Mouse (Mus musculus) forebrain, postnatal 0 days (tissue): ENCODE results near the gene Nxpe2. TPM values are rescaled to one million over a fixed set of nuclear protein-coding genes. Genes with fewer than 3 reads are reported as not detected.
A peak's percentile ranks its signal among the peaks of the same experiment; 100 is the strongest.

ENCODE experiments used
- ATAC-seq: fragments of 200-750 bp; cut with Nextera tagmentation; 2 replicates; pipeline ENCODE4 v1.8.0; 2017; ENCODE audit warnings: mild to moderate bottlenecking, moderate library complexity
- DNase-seq: peaks from one replicate; pipeline ENCODE4 v3.0.0-alpha.2; 2015
- H3K27ac ChIP-seq: fragments of 300-500 bp; sonication (generic); 2 replicates; pipeline ENCODE4 v1.5.1; 2014; ENCODE audit warnings: low read depth, mild to moderate bottlenecking, antibody characterized with exemption, low read length, moderate library complexity, mixed read lengths
- H3K27me3 ChIP-seq: fragments of 300-500 bp; sonication (generic); 2 replicates; pipeline ENCODE4 v1.6.1; 2014; ENCODE audit warnings: mild to moderate bottlenecking, low read length, mixed read lengths; ENCODE audit not compliant: insufficient read depth
- H3K36me3 ChIP-seq: fragments of 300-500 bp; sonication (generic); 2 replicates; pipeline ENCODE4 v1.6.1; 2014; ENCODE audit warnings: mild to moderate bottlenecking, moderate library complexity; ENCODE audit not compliant: insufficient read depth
- H3K4me1 ChIP-seq: fragments of 300-500 bp; sonication (generic); 2 replicates; pipeline ENCODE4 v1.6.1; 2014; ENCODE audit warnings: antibody characterized with exemption; ENCODE audit not compliant: insufficient read depth
- H3K4me2 ChIP-seq: fragments of 300-500 bp; sonication (generic); 2 replicates; pipeline ENCODE4 v1.6.1; 2014; ENCODE audit warnings: low read depth, mild to moderate bottlenecking, moderate library complexity
- H3K4me3 ChIP-seq: fragments of 300-500 bp; sonication (generic); 2 replicates; pipeline ENCODE4 v1.5.1; 2014; ENCODE audit warnings: low read depth, low read length, mixed read lengths
- H3K9ac ChIP-seq: fragments of 300-500 bp; sonication (generic); 2 replicates; pipeline ENCODE4 v1.6.1; 2014; ENCODE audit warnings: mild to moderate bottlenecking
- H3K9me3 ChIP-seq: fragments of 300-500 bp; sonication (generic); 2 replicates; pipeline ENCODE4 v1.6.1; 2016; ENCODE audit warnings: low read length
- CTCF ChIP-seq: sonication (generic); IDR thresholded peaks from 2 replicates; pipeline ENCODE4 v1.5.1; 2016; ENCODE audit warnings: antibody characterized with exemption, control low read depth, low read depth
- WGBS: fragments of 180-500 bp; shearing (Covaris S2); extraction: QIAGEN DNeasy Blood & Tissue Kit; methylation state at CpG from one replicate; pipeline ENCODE4 v1.1.7; 2014; 5-methylcytosine and 5-hydroxymethylcytosine counted together
- polyA plus RNA-seq: library from polyadenylated mRNA; unstranded; fragments of >200 nt; fragmentation: Nextera tagmentation; extraction: Ambion mirVana; gene quantifications from 2 replicates; pipeline ENCODE4 v1.2.1, GENCODE M21; 2015
- total RNA-seq: library from RNA; depleted of rRNA; stranded (reverse); fragments of >200 nt; gene quantifications from 2 replicates; pipeline ENCODE4 v1.2.3, GENCODE M21; 2014; rRNA removed

The Nxpe2 gene
- total RNA-seq (not detected in 2 replicates), polyA plus RNA-seq (0.08 and 0.38 TPM in 2 replicates)

DNA sequence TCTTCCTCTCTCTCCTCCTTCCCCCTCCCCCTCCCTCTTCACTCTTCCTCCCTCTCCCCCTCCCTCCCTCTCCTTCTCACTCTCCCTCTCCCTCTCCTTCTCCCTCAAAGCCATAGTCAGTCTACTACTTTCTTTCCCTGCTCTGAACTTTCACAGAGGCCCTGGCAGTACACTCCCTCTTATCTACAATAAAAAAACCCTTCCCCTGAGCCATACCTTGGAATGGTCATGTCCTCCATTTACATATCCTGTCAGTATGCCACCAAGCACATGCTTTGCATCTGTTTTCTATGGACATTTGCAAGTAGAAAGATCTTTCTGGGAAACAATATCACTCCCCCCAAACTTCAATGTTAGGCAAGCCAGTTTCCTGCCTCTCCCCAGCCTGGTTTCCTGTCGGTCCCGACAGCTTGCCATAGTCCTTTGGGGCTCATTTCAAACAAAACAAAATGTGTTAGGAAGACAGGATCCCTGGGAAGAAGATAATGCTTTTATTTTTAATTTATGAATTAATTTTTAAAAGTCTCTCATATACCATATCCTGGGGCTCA is at the start of gene Nxpe2:
Nxpe2 (minus strand) TSS at position 307 of the 551 bp plus-strand sequence.
- Histone ChIP-seq H3K4me1 (no peaks in the 10 kb centered on the region), H3K27ac (no peak within 1 kb of the TSS), H3K27me3 (no peaks in the 10 kb centered on the region), H3K36me3 (no peaks in the 10 kb centered on the region), H3K4me2 (no peak within 1 kb of the TSS), H3K4me3 (no peak within 1 kb of the TSS), H3K9me3 (no peaks in the 10 kb centered on the region), H3K9ac (no peak within 1 kb of the TSS)
- DNase-seq, result no peak
- WGBS, result 63% methylated on average over 2 of the region's 2 CpGs
- ATAC-seq, result no peak
- TF ChIP-seq CTCF, result no peak

DNA sequence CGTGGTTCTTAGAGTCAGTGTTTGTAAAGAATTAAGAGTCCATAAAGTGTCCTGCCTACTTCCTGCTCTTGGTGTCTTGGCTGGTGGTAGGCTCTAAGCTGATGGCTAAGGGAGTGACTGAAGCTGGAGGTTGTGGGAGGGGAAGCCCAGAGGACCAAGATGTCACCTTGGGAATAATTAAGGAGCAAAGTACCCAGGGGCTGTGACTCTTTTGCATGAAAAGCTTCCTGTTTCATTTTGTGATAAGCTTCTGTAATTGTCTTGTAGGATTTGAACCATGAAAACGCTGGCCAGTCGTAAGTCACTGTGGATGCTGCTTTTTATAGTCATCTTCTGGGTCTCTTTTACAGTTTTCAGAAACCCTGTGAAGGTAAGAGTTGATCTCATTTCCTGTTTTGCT is 36.7 kb upstream of the Nxpe2 start:
- no peaks in the 10 kb centered on the region for H3K9me3 ChIP-seq
- DNase-seq, result no peak
- H3K27ac ChIP-seq, result no peak overlapping the region
- no peak for TF ChIP-seq CTCF
- no peak overlapping the region for H3K9ac ChIP-seq
- WGBS, result 76% methylated on average over 3 of the region's 3 CpGs
- no peak overlapping the region for H3K4me3 ChIP-seq
- no peaks in the 10 kb centered on the region for H3K27me3 ChIP-seq
- ATAC-seq, result no peak
- no peaks in the 10 kb centered on the region for H3K36me3 ChIP-seq
- no peaks in the 10 kb centered on the region for H3K4me1 ChIP-seq
- no peak overlapping the region for H3K4me2 ChIP-seq

DNA sequence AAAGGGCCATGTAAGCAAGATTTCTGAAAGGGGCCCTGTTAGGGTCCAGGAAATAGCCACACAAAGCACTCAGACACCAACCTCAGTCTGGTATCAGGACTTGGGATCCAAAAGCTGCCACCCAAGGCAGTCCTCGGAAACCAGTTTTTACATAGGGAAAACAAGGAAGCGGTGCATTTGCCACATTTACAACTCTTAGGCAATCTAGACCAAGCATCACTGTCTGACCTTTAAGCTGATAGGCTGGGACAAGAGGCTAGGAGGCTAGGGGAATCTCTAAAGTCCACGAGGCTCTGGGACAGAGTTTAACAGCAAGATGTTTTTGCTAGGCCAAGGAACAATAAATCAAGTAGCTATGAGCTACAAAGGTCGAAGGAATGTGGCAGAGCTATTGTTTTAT is 35.2 kb upstream of the Nxpe2 start:
- WGBS, result 86% methylated on average over 4 of the region's 4 CpGs
- Histone ChIP-seq H3K4me3 (no peak overlapping the region), H3K9me3 (no peaks in the 10 kb centered on the region), H3K27ac (no peak overlapping the region), H3K27me3 (no peaks in the 10 kb centered on the region), H3K9ac (no peak overlapping the region), H3K4me2 (no peak overlapping the region), H3K36me3 (no peaks in the 10 kb centered on the region), H3K4me1 (no peaks in the 10 kb centered on the region)
- no peak for TF ChIP-seq CTCF
- DNase-seq (no peak), ATAC-seq (no peak)

DNA sequence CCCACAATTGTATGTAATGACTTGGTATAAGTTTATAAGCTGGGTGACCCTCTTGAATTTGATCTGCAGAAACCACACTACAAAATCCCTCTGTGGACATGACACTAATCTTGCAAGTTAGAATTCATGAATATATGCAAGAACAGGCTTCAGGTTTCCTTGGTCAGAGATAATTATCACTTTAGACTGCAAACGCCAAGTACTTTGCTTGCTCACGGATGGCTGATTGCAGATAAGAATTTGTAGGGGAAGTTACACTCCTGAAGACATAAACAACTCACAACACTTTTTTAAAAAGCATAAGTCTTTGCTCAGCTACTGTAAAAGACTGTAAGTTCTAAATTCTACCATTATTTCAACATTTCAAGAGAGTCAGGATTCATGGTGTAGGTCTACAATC is 21.1 kb upstream of the Nxpe2 start:
- ATAC-seq (no peak), DNase-seq (no peak)
- H3K4me1 ChIP-seq, result no peaks in the 10 kb centered on the region
- no peak overlapping the region for H3K27ac ChIP-seq
- no peaks in the 10 kb centered on the region for H3K9me3 ChIP-seq
- TF ChIP-seq CTCF, result no peak
- WGBS, result 75% methylated on average over 2 of the region's 2 CpGs
- no peaks in the 10 kb centered on the region for H3K27me3 ChIP-seq
- H3K9ac ChIP-seq, result no peak overlapping the region
- H3K4me2 ChIP-seq, result no peak overlapping the region
- H3K4me3 ChIP-seq, result no peak overlapping the region
- no peaks in the 10 kb centered on the region for H3K36me3 ChIP-seq

DNA sequence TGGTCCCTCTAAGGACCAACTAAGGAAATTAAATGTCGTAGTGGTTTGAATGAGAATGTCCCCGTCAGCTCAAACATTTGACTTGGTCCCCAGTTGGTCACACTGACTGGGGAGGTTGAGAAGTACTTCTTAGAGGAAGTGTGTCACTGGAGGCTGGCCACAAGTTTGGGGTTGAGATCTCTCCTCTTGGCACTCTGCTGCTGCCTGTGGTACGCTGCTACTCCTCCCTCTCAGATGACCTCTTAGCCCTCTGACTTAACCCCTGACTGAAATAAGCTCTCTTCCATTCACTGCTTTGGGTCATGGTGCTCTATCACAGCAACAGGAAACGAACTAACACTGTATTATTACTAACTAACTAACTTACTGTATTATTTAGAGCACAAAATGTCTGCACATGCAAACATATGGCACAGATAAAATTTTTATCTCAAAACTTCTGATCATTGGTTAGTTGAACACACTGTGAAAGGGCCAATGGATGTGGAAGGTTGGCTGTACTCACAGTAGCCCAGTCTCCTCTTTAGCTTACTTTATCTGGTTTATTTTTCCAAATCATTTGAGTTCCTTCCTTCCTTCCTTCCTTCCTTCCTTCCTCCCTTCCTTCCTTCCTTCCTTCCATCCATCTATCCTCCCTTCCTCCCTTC is 20.1 kb upstream of the Nxpe2 start:
- WGBS, result 82% methylated on average over 4 of the region's 4 CpGs
- no peak overlapping the region for H3K4me2 ChIP-seq
- ATAC-seq, result no peak
- H3K9ac ChIP-seq, result no peak overlapping the region
- H3K27me3 ChIP-seq, result no peaks in the 10 kb centered on the region
- no peaks in the 10 kb centered on the region for H3K4me1 ChIP-seq
- TF ChIP-seq CTCF, result no peak
- no peaks in the 10 kb centered on the region for H3K9me3 ChIP-seq
- no peaks in the 10 kb centered on the region for H3K36me3 ChIP-seq
- DNase-seq, result no peak
- no peak overlapping the region for H3K4me3 ChIP-seq
- no peak overlapping the region for H3K27ac ChIP-seq

DNA sequence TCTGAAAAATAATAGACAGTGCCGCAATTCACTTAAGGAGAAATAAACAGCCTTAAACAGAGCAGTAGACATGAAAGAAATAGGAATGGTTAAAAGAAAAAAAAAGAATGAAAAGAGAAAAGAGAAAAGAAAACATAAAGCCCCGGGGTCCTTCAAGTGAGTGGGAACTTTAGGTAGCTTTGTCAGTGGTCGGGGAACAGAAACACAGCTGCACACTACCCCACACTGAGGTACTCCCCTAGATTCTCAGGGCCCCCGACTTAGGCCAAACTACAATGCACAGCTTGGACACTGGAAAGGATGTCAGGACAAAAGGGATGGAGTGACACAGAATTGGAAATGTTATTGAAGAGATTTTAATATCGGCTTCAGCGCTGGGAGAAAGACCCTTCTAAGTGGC is 9.5 kb upstream of the Nxpe2 start:
- ATAC-seq, result no peak
- Histone ChIP-seq H3K9ac (no peak overlapping the region), H3K4me2 (no peak overlapping the region), H3K4me1 (no peaks in the 10 kb centered on the region), H3K36me3 (no peaks in the 10 kb centered on the region), H3K27ac (no peak overlapping the region), H3K27me3 (no peaks in the 10 kb centered on the region), H3K9me3 (no peaks in the 10 kb centered on the region), H3K4me3 (no peak overlapping the region)
- TF ChIP-seq CTCF, result no peak
- DNase-seq, result no peak
- 72% methylated on average over 6 of the region's 6 CpGs for WGBS

DNA sequence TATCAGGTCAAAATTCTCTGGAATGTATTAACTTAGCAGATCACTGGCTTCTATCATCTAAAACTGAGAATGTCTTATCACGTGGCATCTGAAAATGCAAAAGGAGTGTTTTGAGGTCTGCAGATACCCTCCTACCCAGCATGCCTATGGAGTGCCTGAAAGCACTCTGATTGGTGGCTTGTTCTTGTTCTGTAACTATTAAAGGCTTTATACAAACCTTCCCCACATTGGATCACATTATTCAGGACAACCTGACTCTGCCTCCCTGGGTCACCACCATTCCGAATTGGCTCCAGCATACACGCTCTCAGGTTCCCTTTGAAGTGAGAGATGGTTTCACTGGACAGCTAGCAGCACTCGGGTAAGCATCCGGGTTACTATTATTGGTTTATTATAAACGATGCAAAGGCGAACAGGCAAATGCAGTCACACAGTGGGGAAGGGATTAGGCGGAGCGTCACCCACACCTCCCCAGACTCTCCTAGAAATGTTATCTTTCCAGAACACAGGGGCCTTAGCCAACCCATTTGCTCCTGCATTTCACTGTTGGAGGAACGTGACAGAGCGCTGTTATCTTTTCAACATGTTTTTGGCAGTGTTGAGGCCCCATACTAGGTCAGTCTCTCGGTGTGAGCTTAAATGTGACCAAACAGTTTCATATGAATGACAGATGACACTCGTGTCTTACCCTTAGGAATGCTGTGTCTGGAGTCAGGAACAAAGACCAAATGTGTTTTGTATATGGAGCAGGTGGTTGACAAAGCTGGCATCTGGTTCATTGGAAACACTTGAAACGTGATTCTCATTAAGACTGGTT is 8.8 kb upstream of the Nxpe2 start:
- Histone ChIP-seq H3K9ac (no peak overlapping the region), H3K4me1 (no peaks in the 10 kb centered on the region), H3K36me3 (no peaks in the 10 kb centered on the region), H3K9me3 (no peaks in the 10 kb centered on the region), H3K27ac (no peak overlapping the region), H3K4me3 (no peak overlapping the region), H3K4me2 (no peak overlapping the region), H3K27me3 (no peaks in the 10 kb centered on the region)
- TF ChIP-seq CTCF, result no peak
- no peak for ATAC-seq
- DNase-seq, result peak; percentile 38
- WGBS, result 50% methylated on average over 14 of the region's 14 CpGs
